Mouse (Mus musculus) midbrain, embryonic 11.5 days (tissue): ENCODE data around the gene Baat. TPM values are rescaled to one million over a fixed set of nuclear protein-coding genes. Genes with fewer than 3 reads are reported as not detected.
"Not testable (repeated sequence)": the region's sequence is repeated elsewhere in the genome, so short reads cannot be mapped to it uniquely, and the experiment has no call there.

ENCODE experiments used
- ATAC-seq: fragments of 200-750 bp; cut with Nextera tagmentation; 2 replicates; pipeline ENCODE4 v1.8.0; 2017; ENCODE audit warnings: moderate TSS enrichment, moderate library complexity; ENCODE audit not compliant: low FRiP score
- DNase-seq: peaks from one replicate; pipeline ENCODE4 v3.0.0; 2015; ENCODE audit warnings: low spot score; ENCODE audit errors: missing footprints
- H3K27ac ChIP-seq: fragments of 300-500 bp; sonication (generic); 2 replicates; pipeline ENCODE4 v1.5.1; 2014; ENCODE audit warnings: low read depth, low read length
- H3K27me3 ChIP-seq: fragments of 300-500 bp; sonication (generic); 2 replicates; pipeline ENCODE4 v1.6.1; 2014; ENCODE audit warnings: mild to moderate bottlenecking, low read length, moderate library complexity, mixed read lengths; ENCODE audit not compliant: control insufficient read depth, insufficient read depth
- H3K36me3 ChIP-seq: fragments of 300-500 bp; sonication (generic); 2 replicates; pipeline ENCODE4 v1.6.1; 2014; ENCODE audit warnings: mild to moderate bottlenecking, low read length, moderate library complexity, mixed read lengths; ENCODE audit not compliant: control insufficient read depth, insufficient read depth
- H3K4me1 ChIP-seq: fragments of 300-500 bp; sonication (generic); 2 replicates; pipeline ENCODE4 v1.6.1; 2014; ENCODE audit warnings: low read length; ENCODE audit not compliant: control insufficient read depth, insufficient read depth
- H3K4me2 ChIP-seq: fragments of 300-500 bp; sonication (generic); 2 replicates; pipeline ENCODE4 v1.6.1; 2014; ENCODE audit warnings: mild to moderate bottlenecking, moderate library complexity
- H3K4me3 ChIP-seq: fragments of 300-500 bp; sonication (generic); 2 replicates; pipeline ENCODE4 v1.5.1; 2014; ENCODE audit warnings: low read depth, low read length
- H3K9ac ChIP-seq: fragments of 300-500 bp; sonication (generic); 2 replicates; pipeline ENCODE4 v1.6.1; 2014; ENCODE audit warnings: low read length
- H3K9me3 ChIP-seq: fragments of 300-500 bp; sonication (generic); 2 replicates; pipeline ENCODE4 v1.6.1; 2016; ENCODE audit warnings: low read length; ENCODE audit not compliant: control insufficient read depth
- WGBS: fragments of 180-500 bp; shearing (Covaris S2); extraction: QIAGEN DNeasy Blood & Tissue Kit; methylation state at CpG from one replicate; pipeline ENCODE4 v1.1.7; 2014; 5-methylcytosine and 5-hydroxymethylcytosine counted together
- polyA plus RNA-seq: library from polyadenylated mRNA; unstranded; fragments of >200 nt; fragmentation: Nextera tagmentation; extraction: Ambion mirVana; gene quantifications from 2 replicates; pipeline ENCODE4 v1.2.1, GENCODE M21; 2014

Gene Baat
- polyA plus RNA-seq, 1 experiment from 2014 or later = 0.42 TPM

- Histone ChIP-seq H3K4me2 (peak overlapping the region; percentile 43), H3K9me3 (no peaks in the 10 kb centered on the region), H3K27ac (no peak overlapping the region), H3K4me3 (peak overlapping the region; percentile 13; the same call in 1 of the 2 replicates), H3K27me3 (no peaks in the 10 kb centered on the region), H3K9ac (peak overlapping the region; percentile 38; the same call in 1 of the 2 replicates), H3K36me3 (no peaks in the 10 kb centered on the region), H3K4me1 (peaks cover 5% of the 10 kb centered on the region; the same call in 1 of the 2 replicates)
- DNase-seq (peak; percentile 87), ATAC-seq (peak; percentile 83)
- WGBS = 19% methylated on average over 19 of the region's 19 CpGs
Measured at GRCm38 (mm10) chr4:49478118-49478877, 28.1 kb downstream of the Baat start.

- Histone ChIP-seq H3K9me3 (no peaks in the 10 kb centered on the region), H3K27me3 (no peaks in the 10 kb centered on the region), H3K4me2 (no peak overlapping the region), H3K4me1 (no peaks in the 10 kb centered on the region), H3K36me3 (no peaks in the 10 kb centered on the region), H3K4me3 (no peak overlapping the region), H3K9ac (no peak overlapping the region), H3K27ac (no peak overlapping the region)
- ATAC-seq (no peak), DNase-seq (no peak)
Measured at GRCm38 (mm10) chr4:49474583-49474982, 31.8 kb downstream of the Baat start.

GRCm38 (mm10) chr4:49473435-49474100 lies 32.8 kb downstream of the Baat start, which contains the start of gene Acnat1:
TSS of gene Acnat1 (minus strand) at chr4:49473912.
- ATAC-seq (no peak), DNase-seq (no peak)
- Histone ChIP-seq H3K4me1 (no peaks in the 10 kb centered on the region), H3K36me3 (no peaks in the 10 kb centered on the region), H3K9me3 (no peaks in the 10 kb centered on the region), H3K27ac (no peak within 1 kb of the TSS), H3K9ac (no peak within 1 kb of the TSS), H3K4me3 (no peak within 1 kb of the TSS), H3K4me2 (no peak within 1 kb of the TSS), H3K27me3 (no peaks in the 10 kb centered on the region)
- WGBS = 37% methylated on average over 3 of the region's 3 CpGs

DNA sequence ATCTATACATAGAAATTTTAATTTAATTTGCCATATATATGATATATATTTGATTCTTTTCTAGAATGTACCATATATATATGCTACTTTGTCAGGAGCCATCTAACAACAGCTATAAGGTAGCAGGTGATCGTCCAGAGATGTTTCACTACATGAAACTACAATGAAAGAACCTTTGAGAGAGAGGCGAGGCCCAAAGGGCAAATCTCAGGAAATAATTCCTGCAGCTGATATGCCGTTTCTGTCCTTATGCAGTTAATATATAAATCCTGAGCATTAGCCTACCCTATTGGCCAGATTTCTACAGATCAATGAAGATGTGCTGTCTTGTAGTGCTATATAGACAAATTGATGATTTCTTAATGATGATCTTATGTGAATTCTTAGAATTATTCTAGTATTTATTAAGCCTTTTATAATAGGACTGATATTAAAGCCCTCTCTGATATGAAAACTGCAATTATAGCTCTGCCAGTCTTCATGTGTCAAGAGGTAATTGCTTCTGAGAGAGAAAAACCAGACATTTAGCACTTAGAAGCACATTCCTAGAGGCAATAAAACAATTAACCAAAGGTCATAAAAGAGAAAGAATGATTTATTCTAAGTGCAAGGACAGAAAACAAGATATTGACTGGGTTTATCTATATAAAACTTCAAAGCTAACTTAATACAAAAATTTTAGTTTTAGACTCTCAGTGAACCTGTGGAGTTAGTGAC lies 36.8 kb downstream of the Baat start:
- Histone ChIP-seq H3K9me3 (no peaks in the 10 kb centered on the region), H3K27me3 (no peaks in the 10 kb centered on the region), H3K27ac (no peak overlapping the region), H3K36me3 (no peaks in the 10 kb centered on the region), H3K4me1 (no peaks in the 10 kb centered on the region), H3K9ac (no peak overlapping the region), H3K4me3 (no peak overlapping the region), H3K4me2 (no peak overlapping the region)
- no peak for ATAC-seq
- no peak for DNase-seq
- 85% methylated on average over 3 of the region's 3 CpGs for WGBS

- H3K36me3 ChIP-seq = no peaks in the 10 kb centered on the region
- H3K27me3 ChIP-seq = no peaks in the 10 kb centered on the region
- 95% methylated on average over 6 of the region's 6 CpGs for WGBS
- no peaks in the 10 kb centered on the region for H3K4me1 ChIP-seq
- ATAC-seq (no peak), DNase-seq (no peak)
- H3K4me3 ChIP-seq = no peak overlapping the region
- H3K27ac ChIP-seq = no peak overlapping the region
- H3K4me2 ChIP-seq = no peak overlapping the region
- H3K9ac ChIP-seq = no peak overlapping the region
- no peaks in the 10 kb centered on the region for H3K9me3 ChIP-seq
Measured at GRCm38 (mm10) chr4:49467360-49467759, 39.0 kb downstream of the Baat start.

- H3K4me2 ChIP-seq = no peak overlapping the region
- H3K9ac ChIP-seq = no peak overlapping the region
- DNase-seq (no peak), ATAC-seq (no peak)
- H3K4me1 ChIP-seq = no peaks in the 10 kb centered on the region
- H3K36me3 ChIP-seq = no peaks in the 10 kb centered on the region
- no peak overlapping the region for H3K27ac ChIP-seq
- H3K4me3 ChIP-seq = no peak overlapping the region
- H3K9me3 ChIP-seq = no peaks in the 10 kb centered on the region
- WGBS = 74% methylated on average over 2 of the region's 2 CpGs
- no peaks in the 10 kb centered on the region for H3K27me3 ChIP-seq
Measured at GRCm38 (mm10) chr4:49456171-49456570, 50.2 kb downstream of the Baat start.

DNA sequence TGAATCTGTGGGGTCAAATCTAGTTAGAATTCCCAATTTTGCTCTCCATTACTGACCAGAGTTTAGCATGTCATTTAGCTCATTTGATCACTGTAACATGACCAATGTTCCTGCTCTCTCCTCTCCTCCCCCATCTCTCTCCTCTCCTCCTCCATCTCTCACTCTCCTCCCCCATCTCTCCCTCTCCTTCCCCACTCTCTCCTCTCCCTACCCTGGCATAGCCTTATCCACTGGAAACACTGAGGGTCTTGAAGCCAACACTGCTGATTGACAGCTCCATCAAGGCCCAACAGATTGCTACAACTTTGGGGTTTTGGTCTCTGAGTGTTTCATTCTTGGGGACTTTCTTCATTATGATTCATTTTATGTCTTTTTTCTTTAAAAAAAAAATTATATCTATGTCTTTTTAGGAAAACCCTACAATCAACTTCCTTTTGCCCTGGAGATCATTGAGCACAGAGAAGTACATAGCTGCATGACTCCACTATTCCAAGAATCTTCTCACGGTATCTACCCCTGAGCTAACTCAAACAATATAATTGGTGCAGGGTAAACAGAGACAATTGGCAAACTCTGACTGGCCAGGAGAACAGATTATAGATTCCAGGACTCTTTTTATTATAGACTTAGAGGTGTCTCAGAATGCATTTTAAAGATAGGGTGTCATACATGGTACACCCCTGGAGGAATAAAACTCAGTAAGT lies 54.4 kb downstream of the Baat start:
- Histone ChIP-seq H3K9ac (no peak overlapping the region), H3K27ac (no peak overlapping the region), H3K4me1 (no peaks in the 10 kb centered on the region), H3K36me3 (no peaks in the 10 kb centered on the region), H3K4me2 (no peak overlapping the region), H3K27me3 (no peaks in the 10 kb centered on the region), H3K9me3 (no peaks in the 10 kb centered on the region), H3K4me3 (no peak overlapping the region)
- ATAC-seq (no peak), DNase-seq (no peak)
- 73% methylated on average over 1 of the region's 1 CpGs for WGBS

GRCm38 (mm10) chr4:49451133-49451847 lies 55.1 kb downstream of the Baat start:
- H3K4me3 ChIP-seq, H3K9ac ChIP-seq: not testable (repeated sequence)

More at GRCm38 (mm10) chr4:49451133-49451847, 55.1 kb downstream of the Baat start:
- not testable (repeated sequence) for H3K9me3 ChIP-seq, H3K4me1 ChIP-seq, H3K27me3 ChIP-seq, ATAC-seq, DNase-seq, H3K36me3 ChIP-seq, H3K4me2 ChIP-seq, H3K27ac ChIP-seq
- no CpG with 5 or more reads among the region's 1 CpGs for WGBS
